Mouse (Mus musculus) embryonic facial prominence, embryonic 11.5 days (tissue): ENCODE results near the gene Grm3. TPM values are rescaled to one million over a fixed set of nuclear protein-coding genes. Genes with fewer than 3 reads are reported as not detected.

Experiments
- ATAC-seq: fragments of 200-750 bp; cut with Nextera tagmentation; replicated peaks from 2 replicates; pipeline ENCODE4 v1.8.0; 2017; ENCODE audit warnings: low read depth; ENCODE audit not compliant: insufficient number of reproducible peaks, low FRiP score, low TSS enrichment
- DNase-seq: peaks from one replicate; pipeline ENCODE4 v3.0.0-alpha.2; 2015; ENCODE audit warnings: low spot score
- H3K27ac ChIP-seq: fragments of 300-500 bp; sonication (generic); replicated peaks from 2 replicates; pipeline ENCODE4 v1.5.1; 2014; ENCODE audit warnings: mild to moderate bottlenecking, low read depth, low read length, control low read depth
- H3K27me3 ChIP-seq: fragments of 300-500 bp; sonication (generic); 2 replicates; pipeline ENCODE4 v1.6.1; 2014; ENCODE audit warnings: mild to moderate bottlenecking, low read length, moderate library complexity, mixed read lengths; ENCODE audit not compliant: control insufficient read depth, insufficient read depth
- H3K36me3 ChIP-seq: fragments of 300-500 bp; sonication (generic); replicated peaks from 2 replicates; pipeline ENCODE4 v1.6.1; 2014; ENCODE audit warnings: low read depth, mild to moderate bottlenecking, low read length, moderate library complexity, mixed read lengths; ENCODE audit not compliant: control insufficient read depth, insufficient read depth
- H3K4me1 ChIP-seq: fragments of 300-500 bp; sonication (generic); 2 replicates; pipeline ENCODE4 v1.6.1; 2014; ENCODE audit warnings: low read length, mixed read lengths; ENCODE audit not compliant: control insufficient read depth, insufficient read depth
- H3K4me2 ChIP-seq: fragments of 300-500 bp; sonication (generic); 2 replicates; pipeline ENCODE4 v1.6.1; 2014; ENCODE audit warnings: low read depth, mild to moderate bottlenecking, control low read depth, low read length, moderate library complexity
- H3K4me3 ChIP-seq: fragments of 300-500 bp; sonication (generic); 2 replicates; pipeline ENCODE4 v1.5.1; 2014; ENCODE audit warnings: low read depth, low read length, control low read depth
- H3K9ac ChIP-seq: fragments of 300-500 bp; sonication (generic); replicated peaks from 2 replicates; pipeline ENCODE4 v1.6.1; 2014; ENCODE audit warnings: mild to moderate bottlenecking, control low read depth, low read length
- H3K9me3 ChIP-seq: fragments of 300-500 bp; sonication (generic); replicated peaks from 2 replicates; pipeline ENCODE4 v1.6.1; 2016; ENCODE audit warnings: mild to moderate bottlenecking, low read length, inconsistent platforms, mixed read lengths; ENCODE audit not compliant: control insufficient read depth
- WGBS: fragments of 180-500 bp; shearing (Covaris S2); extraction: QIAGEN DNeasy Blood & Tissue Kit; methylation state at CpG from one replicate; pipeline ENCODE4 v1.1.7; 2014; 5-methylcytosine and 5-hydroxymethylcytosine counted together
- polyA plus RNA-seq: library from polyadenylated mRNA; unstranded; fragments of >200 nt; fragmentation: Nextera tagmentation; extraction: Ambion mirVana; gene quantifications from 2 replicates; pipeline ENCODE4 v1.2.1, GENCODE M21; 2014

Grm3 gene
- polyA plus RNA-seq, 1 experiment from 2014 or later = 0.80 TPM

- DNase-seq (no peak), ATAC-seq (no peak)
- Histone ChIP-seq H3K9ac (no peak overlapping the region), H3K36me3 (no peaks in the 10 kb centered on the region), H3K27me3 (no peaks in the 10 kb centered on the region), H3K4me3 (no peak overlapping the region), H3K4me2 (no peak overlapping the region), H3K9me3 (no peaks in the 10 kb centered on the region), H3K27ac (no peak overlapping the region), H3K4me1 (no peaks in the 10 kb centered on the region)
- 14% methylated on average over 5 of the region's 5 CpGs for WGBS
These were observed 229.5 kb downstream of the Grm3 start for GRCm38 (mm10) chr5:9495456-9495855.

GRCm38 (mm10) chr5:9477587-9477986, 247.4 kb downstream of the Grm3 start:
- WGBS = 91% methylated on average over 3 of the region's 3 CpGs

GRCm38 (mm10) chr5:9453298-9453697, 271.7 kb downstream of the Grm3 start:
- no peaks in the 10 kb centered on the region for H3K36me3 ChIP-seq
- WGBS = 80% methylated on average over 2 of the region's 2 CpGs
- no peak overlapping the region for H3K4me3 ChIP-seq
- H3K9ac ChIP-seq = no peak overlapping the region
- no peaks in the 10 kb centered on the region for H3K4me1 ChIP-seq
- H3K27ac ChIP-seq = no peak overlapping the region
- ATAC-seq (no peak), DNase-seq (no peak)
- no peaks in the 10 kb centered on the region for H3K9me3 ChIP-seq
- no peaks in the 10 kb centered on the region for H3K27me3 ChIP-seq
- no peak overlapping the region for H3K4me2 ChIP-seq

More at GRCm38 (mm10) chr5:9477587-9477986, 247.4 kb downstream of the Grm3 start:
- no peaks in the 10 kb centered on the region for H3K27me3 ChIP-seq
- H3K4me3 ChIP-seq = no peak overlapping the region
- H3K9me3 ChIP-seq = no peaks in the 10 kb centered on the region
- no peaks in the 10 kb centered on the region for H3K36me3 ChIP-seq
- DNase-seq (no peak), ATAC-seq (no peak)
- no peak overlapping the region for H3K9ac ChIP-seq
- no peak overlapping the region for H3K27ac ChIP-seq
- H3K4me1 ChIP-seq = no peaks in the 10 kb centered on the region
- H3K4me2 ChIP-seq = no peak overlapping the region

- ATAC-seq = no peak
- 62% methylated on average over 5 of the region's 5 CpGs for WGBS
These were observed 275.4 kb downstream of the Grm3 start for GRCm38 (mm10) chr5:9449570-9449969.

DNA sequence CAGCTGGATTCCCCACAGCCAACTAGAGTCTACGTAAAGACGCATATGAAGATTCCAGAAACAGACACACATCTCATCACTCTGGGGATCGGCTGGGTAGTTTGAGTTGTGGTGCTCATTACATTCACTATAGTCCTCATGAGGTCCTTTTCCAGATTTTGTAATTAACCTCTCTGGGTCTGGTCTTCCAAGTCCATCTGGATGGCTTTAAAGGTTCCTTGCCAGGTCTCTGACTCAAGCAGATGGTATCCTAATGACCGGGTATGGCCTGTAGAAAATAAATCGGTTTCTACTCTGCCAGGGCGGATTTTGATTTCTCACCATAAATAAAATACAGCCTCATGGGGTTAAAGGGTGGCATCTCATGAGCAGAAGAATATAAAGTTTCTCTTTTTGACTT, 276.0 kb downstream of the Grm3 start:
- Histone ChIP-seq H3K4me2 (no peak overlapping the region), H3K27ac (no peak overlapping the region), H3K9ac (no peak overlapping the region), H3K4me1 (no peaks in the 10 kb centered on the region), H3K36me3 (no peaks in the 10 kb centered on the region), H3K9me3 (no peaks in the 10 kb centered on the region), H3K4me3 (no peak overlapping the region), H3K27me3 (no peaks in the 10 kb centered on the region)
- 90% methylated on average over 6 of the region's 6 CpGs for WGBS
- DNase-seq (no peak), ATAC-seq (no peak)

More at GRCm38 (mm10) chr5:9449570-9449969, 275.4 kb downstream of the Grm3 start:
- H3K4me3 ChIP-seq = no peak overlapping the region
- no peaks in the 10 kb centered on the region for H3K9me3 ChIP-seq
- H3K36me3 ChIP-seq = no peaks in the 10 kb centered on the region
- no peaks in the 10 kb centered on the region for H3K27me3 ChIP-seq
- H3K4me2 ChIP-seq = no peak overlapping the region
- no peak overlapping the region for H3K9ac ChIP-seq
- no peaks in the 10 kb centered on the region for H3K4me1 ChIP-seq
- no peak for DNase-seq
- no peak overlapping the region for H3K27ac ChIP-seq

DNA sequence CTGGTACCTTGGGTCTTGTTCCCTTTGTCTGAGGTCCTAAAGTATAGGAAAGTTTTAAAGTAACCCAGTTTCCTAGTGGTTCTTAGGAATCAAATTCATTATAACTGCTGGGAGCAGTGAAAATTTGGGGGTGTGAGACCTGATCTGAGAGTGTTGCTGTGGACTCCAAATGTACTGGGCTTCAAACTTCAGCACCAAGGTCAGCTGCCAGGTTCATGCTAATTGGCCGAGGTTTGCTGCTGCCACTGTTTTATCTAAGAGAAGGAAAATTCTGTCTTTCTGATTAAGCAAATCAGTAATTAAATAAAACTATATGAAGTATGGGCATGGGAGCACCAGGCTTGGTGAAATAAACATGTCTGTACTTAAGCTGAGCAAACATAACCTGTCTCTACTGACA, 278.8 kb downstream of the Grm3 start:
- Histone ChIP-seq H3K9me3 (no peaks in the 10 kb centered on the region), H3K27me3 (no peaks in the 10 kb centered on the region), H3K4me3 (no peak overlapping the region), H3K4me1 (no peaks in the 10 kb centered on the region), H3K9ac (no peak overlapping the region), H3K36me3 (no peaks in the 10 kb centered on the region), H3K4me2 (no peak overlapping the region), H3K27ac (no peak overlapping the region)
- WGBS = 7% methylated on average over 1 of the region's 1 CpGs
- ATAC-seq (no peak), DNase-seq (peak; percentile 67)
